Mouse (Mus musculus) gonadal fat pad, adult 2 months (tissue): ENCODE measurements at regions not wholly inside any gene's neighbourhood (a gene's known extent, or its start where the extent isn't known, plus 50 kb on each side); places are given as distances from the start of the nearest gene placed in this dataset.

Experiments
- DNase-seq: peaks from one replicate; pipeline ENCODE4 v3.0.0-alpha.2; 2012; ENCODE audit warnings: low read depth

DNA sequence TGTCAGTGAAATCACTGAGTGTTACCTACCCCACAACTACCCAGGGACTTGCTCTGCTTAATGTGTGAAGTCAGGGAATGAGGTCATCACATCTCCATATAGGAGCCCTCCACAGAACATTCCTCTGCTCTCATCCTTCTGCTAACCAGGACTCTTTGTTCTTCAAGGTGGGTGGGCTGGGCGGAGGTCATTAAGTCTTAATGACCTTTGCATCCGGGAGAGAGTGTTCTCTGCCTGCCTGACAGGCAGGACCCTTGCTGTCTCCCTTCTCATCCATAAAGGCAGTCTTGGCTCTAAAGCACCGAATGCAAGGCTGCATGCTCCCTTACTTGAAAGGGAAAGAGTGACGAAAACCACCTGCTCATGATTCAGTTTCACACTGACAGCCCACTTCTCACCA, 1051.4 kb downstream of the Slc22a22 start:
- no peak for DNase-seq

DNA sequence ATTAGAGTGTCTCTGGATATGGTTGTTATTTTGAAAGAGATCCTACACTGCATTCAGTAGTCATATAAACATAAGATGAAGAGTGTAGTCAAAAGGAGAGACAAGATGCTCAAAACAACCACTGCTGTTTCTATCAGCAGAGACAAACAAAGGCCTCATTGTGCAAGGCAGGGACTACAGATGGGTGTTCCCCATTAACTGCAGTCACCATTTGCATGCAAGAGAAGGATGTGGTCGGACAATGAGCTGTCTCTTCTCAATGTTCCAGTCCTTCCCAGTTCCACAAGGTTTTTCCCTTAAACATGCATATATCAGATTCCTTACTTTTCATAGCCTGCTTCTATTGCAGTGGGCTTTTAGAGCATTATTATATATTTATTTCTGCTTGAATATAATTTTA, 1056.7 kb downstream of the Slc22a22 start:
- DNase-seq, result no peak

DNA sequence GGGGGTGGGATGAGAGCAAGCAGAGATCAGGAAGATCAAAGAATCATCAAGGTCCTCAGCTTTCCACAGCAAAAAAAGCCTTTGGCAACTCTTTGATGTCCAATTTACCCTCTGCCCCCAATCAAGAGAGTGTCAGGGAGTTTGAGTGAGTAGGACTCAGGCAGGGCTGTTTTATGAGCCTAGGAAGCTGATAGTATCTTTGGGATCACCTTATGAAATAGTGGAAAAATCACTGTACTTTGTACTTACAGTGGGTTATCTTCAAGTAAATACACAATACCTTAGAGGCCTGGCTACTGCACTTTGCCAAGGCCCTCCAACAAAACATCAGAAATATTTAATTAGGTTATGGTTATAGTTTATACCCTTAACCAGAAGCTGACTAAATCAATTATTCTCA, 1085.4 kb downstream of the Slc22a22 start:
- no peak for DNase-seq

DNA sequence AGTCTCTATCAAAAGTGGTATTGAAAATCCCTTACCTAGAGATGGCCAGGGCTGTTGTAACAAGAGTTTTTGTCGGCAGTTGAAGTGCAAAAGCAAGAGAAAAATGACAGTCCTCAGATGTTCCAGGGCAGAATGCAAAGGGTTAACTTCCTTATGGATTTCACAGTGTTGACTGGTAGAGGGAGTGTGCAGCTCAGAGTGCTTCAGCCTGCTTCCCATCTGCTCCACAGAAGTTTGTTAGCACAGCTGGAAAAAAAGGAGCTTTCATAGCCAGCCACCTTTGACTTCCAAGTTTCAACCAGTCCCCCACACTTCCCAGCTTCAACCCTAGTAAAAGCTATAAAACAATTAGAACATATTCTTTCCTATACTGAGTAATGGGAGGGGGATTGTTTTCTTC, 1098.9 kb downstream of the Slc22a22 start:
- DNase-seq, result no peak

DNA sequence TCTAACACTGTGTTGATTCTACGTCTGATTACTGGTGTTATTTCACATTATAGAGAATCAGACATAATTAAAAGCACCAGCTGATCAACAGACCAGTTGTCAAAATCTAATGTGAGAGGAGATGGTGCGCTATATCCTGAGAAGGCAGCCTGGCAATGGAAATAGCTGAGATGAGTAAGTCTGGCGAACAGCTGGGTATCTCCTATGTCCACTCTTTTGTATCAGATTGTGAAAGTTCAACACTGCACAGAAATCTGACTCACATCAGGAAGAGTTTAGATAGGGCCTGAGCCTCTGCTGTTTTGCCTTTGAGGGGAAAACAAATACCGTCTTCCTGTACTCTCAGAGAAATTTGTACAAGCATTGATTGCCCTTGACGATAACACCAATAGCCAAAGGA, 1126.5 kb downstream of the Slc22a22 start:
- no peak for DNase-seq

DNA sequence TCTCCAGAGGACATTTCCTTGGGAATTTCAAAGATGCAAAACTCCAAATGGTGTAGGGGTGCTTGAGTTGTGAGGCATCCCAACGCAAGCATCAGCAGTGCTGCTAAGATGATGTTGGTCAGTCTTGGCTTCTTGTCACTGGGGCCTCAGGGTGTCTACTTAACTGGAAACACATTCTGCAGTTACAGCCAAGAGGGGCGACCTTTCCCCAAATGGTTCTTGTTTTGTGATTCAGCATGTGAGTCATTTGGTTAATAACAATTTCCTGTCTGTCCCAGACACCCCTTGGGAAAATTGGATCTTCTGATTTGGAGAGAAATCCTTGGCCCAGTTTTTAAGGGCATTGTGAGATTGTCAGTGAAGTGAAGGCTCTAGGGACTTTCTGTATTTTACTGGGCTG, 1131.3 kb downstream of the Slc22a22 start:
- no peak for DNase-seq

DNA sequence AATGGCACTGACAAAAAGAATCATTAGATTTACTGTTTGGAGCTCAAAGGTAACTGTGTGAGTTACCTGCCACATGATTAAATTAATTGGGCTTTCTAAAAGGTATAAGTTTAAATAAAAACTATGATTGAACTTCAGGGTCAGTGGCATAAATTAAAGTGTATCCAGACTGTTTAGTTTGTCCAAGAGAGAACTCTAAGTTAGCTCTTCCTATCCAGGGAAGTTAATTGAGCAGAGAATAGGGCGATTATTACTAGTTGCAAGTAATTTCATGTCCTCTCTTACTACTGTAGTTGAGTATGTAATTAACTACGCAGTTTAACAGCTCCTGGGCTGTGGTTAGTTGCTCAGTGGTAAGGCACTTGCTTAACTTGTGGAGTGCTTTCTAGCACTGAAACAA, 1132.5 kb downstream of the Slc22a22 start:
- no peak for DNase-seq

- no peak for DNase-seq
These were observed 1133.0 kb downstream of the Slc22a22 start for GRCm38 (mm10) chr15:56344304-56344932.

DNA sequence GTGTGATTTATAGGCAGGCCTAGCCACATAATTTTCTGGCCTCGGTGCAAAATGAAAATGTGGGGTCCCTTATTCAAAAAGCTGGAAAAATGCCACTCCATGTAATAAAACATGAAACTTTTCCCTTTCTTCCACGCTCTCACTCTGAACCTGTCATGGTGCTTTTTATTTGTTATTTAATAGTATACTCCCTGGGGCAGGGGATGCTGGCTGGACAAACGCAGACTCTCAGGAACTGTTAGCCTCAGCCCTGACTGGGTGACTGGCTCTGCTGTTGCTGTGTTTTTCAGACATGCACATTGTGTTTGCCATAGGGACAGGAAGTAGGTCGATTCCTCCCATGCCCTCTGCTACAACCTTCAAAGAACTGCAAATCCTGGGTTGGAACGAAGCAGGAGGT, 1139.5 kb downstream of the Slc22a22 start:
- DNase-seq, result no peak

GRCm38 (mm10) chr15:56336449-56336848, 1141.0 kb downstream of the Slc22a22 start:
- DNase-seq, result no peak

GRCm38 (mm10) chr15:56335011-56335410, 1142.4 kb downstream of the Slc22a22 start:
- no peak for DNase-seq

DNA sequence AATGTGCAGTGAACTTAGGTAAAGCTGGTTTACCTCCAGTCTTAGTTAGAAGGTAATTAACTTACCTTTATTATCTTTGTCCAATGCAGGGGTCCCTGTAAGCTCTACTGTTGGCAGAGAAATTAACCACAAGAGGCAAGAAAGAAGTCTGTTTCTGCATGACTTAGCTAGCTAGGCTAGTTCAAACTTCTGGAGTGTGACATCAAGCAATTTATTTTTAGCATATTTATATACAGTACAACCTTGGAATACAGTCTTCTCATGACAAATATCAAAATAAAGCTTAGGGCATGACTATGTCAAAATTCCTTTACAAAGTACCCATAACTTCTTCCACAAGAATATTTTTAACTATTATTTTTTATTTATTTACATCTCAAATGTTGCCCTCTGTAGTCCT, 1156.9 kb downstream of the Slc22a22 start:
- no peak for DNase-seq

- DNase-seq, result no peak
These were observed 1182.5 kb downstream of the Slc22a22 start for GRCm38 (mm10) chr15:56294910-56295438.

DNA sequence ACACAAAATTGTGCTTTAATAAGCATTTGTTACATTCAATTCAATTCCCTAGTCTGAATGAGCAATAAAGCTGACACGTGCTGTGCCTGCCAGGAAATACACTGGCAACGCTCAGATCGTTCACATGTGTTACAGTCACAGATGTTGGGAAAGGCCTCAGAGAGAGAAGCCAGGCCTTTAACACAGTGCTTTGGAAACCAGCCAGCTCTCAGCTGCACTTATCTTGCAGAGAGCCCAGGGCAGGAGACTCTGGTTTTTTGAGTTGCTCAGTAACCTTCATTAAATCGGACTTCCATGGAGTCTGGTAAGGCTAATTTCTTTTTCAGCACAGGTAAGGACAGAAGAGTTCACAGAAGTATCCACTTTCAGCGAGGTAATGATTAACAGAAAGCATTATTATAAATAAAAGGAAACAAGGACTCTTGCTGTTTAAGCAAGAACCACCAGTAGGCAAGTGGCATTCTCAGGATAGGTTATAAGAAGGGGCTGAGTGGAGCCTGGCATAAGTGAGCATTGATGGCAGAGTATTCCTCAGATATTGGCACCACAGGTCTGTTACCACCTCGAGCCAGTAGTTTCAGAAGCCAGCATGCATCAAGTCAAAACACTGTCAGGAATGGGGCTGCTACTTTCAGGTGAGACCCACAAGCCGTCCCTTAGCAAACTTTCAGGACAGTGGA, 1198.7 kb downstream of the Slc22a22 start:
- peak; percentile 79 for DNase-seq

DNA sequence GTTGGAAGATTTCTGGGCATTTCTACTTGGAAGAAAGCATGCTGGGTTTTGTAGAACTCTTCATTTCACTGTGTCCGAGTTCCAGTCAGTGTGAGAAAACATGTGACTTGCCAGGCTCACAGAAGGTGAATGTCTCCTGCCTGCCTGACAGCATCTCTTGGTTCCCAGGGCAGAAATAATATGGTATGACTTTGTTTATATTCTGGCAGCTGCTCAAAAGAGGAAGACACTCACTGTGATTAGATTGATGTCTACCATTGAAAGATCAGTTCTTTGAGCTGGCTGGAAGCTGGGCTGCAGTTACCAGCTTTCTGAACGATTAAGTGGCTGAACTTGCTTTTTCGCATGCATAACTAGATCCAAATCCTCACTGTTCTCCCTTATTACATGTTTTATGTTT, 1199.4 kb downstream of the Slc22a22 start:
- no peak for DNase-seq

DNA sequence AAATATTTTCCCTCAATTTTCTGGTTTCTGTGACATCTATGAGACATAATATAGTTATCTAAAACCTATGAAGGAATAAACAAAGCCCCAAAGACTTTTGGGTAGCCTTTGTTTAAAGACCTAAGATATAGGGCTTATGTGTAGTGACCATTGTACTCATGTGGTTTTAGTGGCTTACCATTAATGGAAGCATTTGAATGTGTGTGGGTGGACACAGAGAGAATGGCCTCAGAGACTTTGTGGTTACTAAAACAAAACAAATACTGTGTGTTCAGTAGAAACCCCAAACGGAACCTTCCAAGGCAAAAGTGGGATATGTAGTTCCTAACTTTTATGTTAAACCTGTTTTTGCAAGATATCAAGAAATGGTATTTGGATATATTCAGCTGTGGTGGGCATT, 1228.7 kb downstream of the Slc22a22 start:
- DNase-seq, result no peak

GRCm38 (mm10) chr15:56244004-56244735, 1233.3 kb downstream of the Slc22a22 start:
- no peak for DNase-seq

- no peak for DNase-seq
These were observed 1274.9 kb downstream of the Slc22a22 start for GRCm38 (mm10) chr15:56202552-56202951.

DNA sequence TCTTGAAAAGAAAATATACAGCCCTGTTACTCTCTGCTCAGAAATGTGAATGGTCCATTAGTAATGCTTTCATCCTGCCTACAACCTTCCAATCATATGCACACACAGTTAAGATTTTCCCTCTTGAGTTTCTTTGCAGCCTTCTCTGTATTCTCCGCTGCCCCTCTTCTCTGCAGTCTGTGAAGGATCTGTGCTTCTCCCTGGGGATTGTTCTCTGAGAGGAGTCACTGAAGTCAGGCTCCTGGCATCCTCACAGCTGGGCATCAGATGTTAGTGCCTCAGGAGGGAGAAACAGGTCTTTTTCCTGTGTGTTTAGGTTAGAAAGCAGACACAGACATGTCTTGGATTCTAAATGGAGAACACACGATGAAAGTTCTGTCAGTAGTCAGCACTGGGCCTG, 1278.1 kb downstream of the Slc22a22 start:
- no peak for DNase-seq

DNA sequence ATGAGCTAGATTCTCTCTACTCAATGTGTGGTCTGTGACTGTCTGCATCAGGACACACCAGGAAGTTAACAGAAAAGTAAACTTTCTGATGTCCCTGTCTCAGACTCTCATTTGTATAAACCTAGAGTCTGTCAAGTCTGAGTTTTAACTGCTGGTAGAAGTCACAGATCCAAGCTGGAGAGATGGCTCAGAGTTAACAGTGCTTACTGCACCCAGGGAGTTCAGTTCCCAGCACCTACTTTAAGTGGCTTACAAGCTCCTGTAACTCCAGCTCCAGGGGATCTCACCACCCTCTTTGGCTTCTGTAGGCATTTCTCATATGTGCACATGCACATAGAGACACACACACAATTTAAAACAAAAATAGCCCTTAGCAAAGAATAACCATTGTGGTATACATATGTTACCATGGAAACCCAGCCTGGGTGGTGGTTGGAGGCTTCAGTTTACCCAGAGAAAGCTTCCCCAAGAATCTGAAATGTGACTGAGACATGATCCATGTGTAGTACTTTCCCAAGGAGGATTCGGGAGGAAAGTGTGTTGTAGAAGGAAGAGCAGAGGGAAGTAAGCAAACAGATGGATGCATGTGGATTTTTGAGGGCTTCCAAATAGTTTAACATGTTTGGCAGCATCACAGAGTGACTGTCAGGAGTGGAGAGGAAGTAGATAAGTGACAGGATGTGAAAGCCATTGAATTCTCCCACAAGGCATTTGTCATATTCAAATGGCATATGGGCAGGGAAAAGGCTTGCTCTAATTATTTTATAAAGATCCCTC, 1279.8 kb downstream of the Slc22a22 start:
- DNase-seq, result no peak

- DNase-seq, result no peak
These were observed 1311.2 kb downstream of the Slc22a22 start for GRCm38 (mm10) chr15:56166236-56166635.

- no peak for DNase-seq
These were observed 1318.7 kb downstream of the Slc22a22 start for GRCm38 (mm10) chr15:56158726-56159125.
